Mouse (Mus musculus) midbrain, embryonic 10.5 days (tissue): ENCODE results near the gene Lipk. TPM values are rescaled to one million over a fixed set of nuclear protein-coding genes. Genes with fewer than 3 reads are reported as not detected.

ENCODE experiments used
- DNase-seq: peaks from one replicate; pipeline ENCODE4 v3.0.0-alpha.2; 2017; ENCODE audit warnings: low spot score
- H3K27ac ChIP-seq: fragments of 300-500 bp; sonication (generic); replicated peaks from 2 replicates; pipeline ENCODE4 v1.5.1; 2016; ENCODE audit warnings: mild to moderate bottlenecking
- H3K27me3 ChIP-seq: fragments of 300-500 bp; sonication (generic); 2 replicates; pipeline ENCODE4 v1.6.1; 2016; ENCODE audit warnings: low read depth, mild to moderate bottlenecking; ENCODE audit not compliant: poor library complexity, severe bottlenecking
- H3K36me3 ChIP-seq: fragments of 300-500 bp; sonication (generic); 2 replicates; pipeline ENCODE4 v1.6.1; 2016; ENCODE audit warnings: mild to moderate bottlenecking, moderate library complexity
- H3K4me1 ChIP-seq: fragments of 300-500 bp; sonication (generic); 2 replicates; pipeline ENCODE4 v1.6.1; 2016
- H3K4me3 ChIP-seq: fragments of 300-500 bp; sonication (generic); 2 replicates; pipeline ENCODE4 v1.5.1; 2016; ENCODE audit warnings: mild to moderate bottlenecking, moderate library complexity
- H3K9me3 ChIP-seq: fragments of 300-500 bp; sonication (generic); replicated peaks from 2 replicates; pipeline ENCODE4 v1.6.1; 2016; ENCODE audit warnings: mild to moderate bottlenecking
- WGBS: fragments of 180-500 bp; shearing (Covaris S2); methylation state at CpG from one replicate; pipeline ENCODE4 v1.1.7; 2016; 5-methylcytosine and 5-hydroxymethylcytosine counted together
- polyA plus RNA-seq: library from polyadenylated mRNA; unstranded; fragments of >200 nt; fragmentation: Nextera tagmentation; extraction: Ambion mirVana; gene quantifications from 2 replicates; pipeline ENCODE4 v1.2.1, GENCODE M21; 2016

Lipk gene
- not detected in 2 replicates for polyA plus RNA-seq

- 87% methylated on average over 6 of the region's 6 CpGs for WGBS
- Histone ChIP-seq H3K9me3 (no peaks in the 10 kb centered on the region), H3K27me3 (no peaks in the 10 kb centered on the region), H3K4me1 (no peaks in the 10 kb centered on the region), H3K27ac (no peak within 1 kb of the TSS), H3K4me3 (no peak within 1 kb of the TSS), H3K36me3 (no peaks in the 10 kb centered on the region)
- DNase-seq = no peak
Observed at GRCm38 (mm10) chr19:34008002-34008401, at the start of gene Lipk. Gene Lipk (plus strand): TSS chr19:34008290.

GRCm38 (mm10) chr19:33960887-33961286 lies 47.2 kb upstream of the Lipk start, which contains the start of gene Lipf:
Gene Lipf (plus strand): TSS chr19:33961187.
- H3K9me3 ChIP-seq = no peaks in the 10 kb centered on the region
- H3K4me1 ChIP-seq = no peaks in the 10 kb centered on the region
- H3K4me3 ChIP-seq = no peak within 1 kb of the TSS
- DNase-seq = no peak
- H3K27me3 ChIP-seq = no peaks in the 10 kb centered on the region
- no peaks in the 10 kb centered on the region for H3K36me3 ChIP-seq
- H3K27ac ChIP-seq = no peak within 1 kb of the TSS

DNA sequence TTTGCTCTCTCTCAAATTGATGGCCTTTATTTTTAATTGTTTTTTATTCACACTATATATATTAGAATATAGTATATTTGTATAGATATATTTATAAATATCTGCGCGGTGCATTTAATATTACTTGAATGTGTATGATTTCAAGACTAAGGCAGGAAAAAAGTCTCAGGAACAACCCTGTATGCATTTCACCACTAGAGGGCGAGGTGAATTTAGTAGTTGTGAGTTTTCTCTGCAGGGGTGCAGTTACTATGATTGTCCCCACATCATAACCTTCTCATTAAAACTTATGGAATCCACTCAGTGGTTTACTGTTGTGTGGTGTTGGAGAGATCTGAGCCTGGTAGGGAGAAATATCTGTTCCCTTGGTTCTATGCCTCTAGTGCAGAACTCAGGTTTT lies 29.1 kb upstream of the Lipk start:
- Histone ChIP-seq H3K27me3 (no peaks in the 10 kb centered on the region), H3K4me3 (no peak overlapping the region), H3K27ac (no peak overlapping the region), H3K4me1 (no peaks in the 10 kb centered on the region), H3K36me3 (no peaks in the 10 kb centered on the region), H3K9me3 (no peaks in the 10 kb centered on the region)
- no peak for DNase-seq
- WGBS = 41% methylated on average over 3 of the region's 3 CpGs

- no peak for DNase-seq
- no peak overlapping the region for H3K27ac ChIP-seq
- no peak overlapping the region for H3K4me3 ChIP-seq
- H3K27me3 ChIP-seq = no peaks in the 10 kb centered on the region
- no peaks in the 10 kb centered on the region for H3K4me1 ChIP-seq
- H3K36me3 ChIP-seq = no peaks in the 10 kb centered on the region
- WGBS = 89% methylated on average over 3 of the region's 3 CpGs
- H3K9me3 ChIP-seq = no peaks in the 10 kb centered on the region
Observed at GRCm38 (mm10) chr19:33983043-33983442, 25.0 kb upstream of the Lipk start.

DNA sequence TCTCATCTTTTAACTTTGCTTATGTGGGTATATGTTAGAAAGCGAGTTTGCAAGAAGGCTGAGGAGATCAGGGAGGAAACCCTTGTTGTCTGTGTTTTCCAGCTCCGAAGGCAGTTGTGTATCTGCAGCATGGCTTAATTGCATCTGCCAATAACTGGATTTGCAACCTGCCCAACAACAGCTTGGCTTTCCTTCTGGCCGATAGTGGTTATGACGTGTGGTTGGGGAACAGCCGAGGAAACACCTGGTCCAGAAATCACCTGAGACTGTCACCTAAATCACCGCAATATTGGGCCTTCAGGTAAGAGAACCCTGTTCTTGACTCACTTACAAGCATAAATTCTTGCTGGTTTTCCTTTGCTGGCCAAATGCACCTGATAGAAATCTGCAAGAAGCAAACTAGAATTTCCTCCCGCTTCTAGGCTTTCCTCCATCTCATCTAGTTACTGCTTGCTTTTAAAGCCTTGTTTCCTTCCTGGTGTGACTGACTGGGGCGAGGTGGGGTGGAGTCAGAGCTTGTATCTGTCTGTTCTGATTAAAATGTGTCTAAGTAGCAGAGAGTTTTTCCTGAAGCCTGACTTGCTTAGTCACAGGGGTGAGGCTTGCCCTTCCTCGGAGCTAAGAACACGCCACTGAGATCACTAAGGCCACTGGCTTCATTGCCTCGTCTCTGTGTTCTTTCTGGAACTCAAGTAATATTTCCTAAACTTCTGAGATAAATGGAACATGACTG lies 13.5 kb downstream of the Lipk start:
- H3K27me3 ChIP-seq = no peaks in the 10 kb centered on the region
- 89% methylated on average over 11 of the region's 11 CpGs for WGBS
- H3K27ac ChIP-seq = no peak overlapping the region
- no peaks in the 10 kb centered on the region for H3K36me3 ChIP-seq
- no peaks in the 10 kb centered on the region for H3K9me3 ChIP-seq
- no peaks in the 10 kb centered on the region for H3K4me1 ChIP-seq
- H3K4me3 ChIP-seq = no peak overlapping the region
- no peak for DNase-seq

DNA sequence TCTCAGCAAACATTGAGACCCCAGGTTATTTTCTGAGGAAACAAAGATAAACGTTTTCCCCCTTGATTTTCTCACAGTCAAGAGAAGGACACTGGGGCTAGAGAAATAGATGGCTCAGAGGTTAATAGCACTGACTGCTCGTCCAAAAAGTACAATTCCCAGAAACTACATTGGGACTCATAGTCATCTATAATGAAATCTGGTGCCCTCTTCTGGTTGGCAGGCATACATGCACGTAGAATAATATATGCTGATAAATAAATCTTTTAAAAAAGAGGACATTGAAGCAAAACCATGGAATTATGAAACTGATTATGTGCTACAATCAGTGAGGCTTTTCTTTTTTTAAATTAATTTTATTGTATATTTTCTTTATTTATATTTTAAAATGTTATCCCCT lies 14.7 kb downstream of the Lipk start:
- H3K4me3 ChIP-seq = no peak overlapping the region
- no peak for DNase-seq
- no peaks in the 10 kb centered on the region for H3K4me1 ChIP-seq
- no peak overlapping the region for H3K27ac ChIP-seq
- no peaks in the 10 kb centered on the region for H3K9me3 ChIP-seq
- no peaks in the 10 kb centered on the region for H3K27me3 ChIP-seq
- WGBS = 55% methylated on average over 3 of the region's 3 CpGs
- no peaks in the 10 kb centered on the region for H3K36me3 ChIP-seq

DNA sequence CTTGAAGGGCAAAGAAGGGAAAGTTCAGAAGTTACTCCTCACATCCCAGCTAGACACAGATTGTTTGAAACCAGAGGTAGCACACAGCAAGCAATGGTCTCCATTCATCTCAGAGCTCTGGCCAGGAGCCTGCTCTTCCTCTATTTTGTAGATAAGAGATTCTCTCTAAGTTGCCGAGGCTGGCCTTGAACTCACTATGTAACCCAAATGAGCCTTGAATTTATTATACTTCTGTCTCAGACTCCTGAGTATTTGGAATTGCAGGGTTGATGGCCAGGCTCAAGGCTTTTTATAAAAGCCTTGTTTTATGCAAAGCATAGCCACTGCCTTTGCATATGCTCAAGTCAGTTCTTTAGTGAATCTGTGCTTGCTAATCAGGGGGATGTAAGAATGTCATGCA lies 31.6 kb downstream of the Lipk start:
- no peaks in the 10 kb centered on the region for H3K4me1 ChIP-seq
- 93% methylated on average over 1 of the region's 1 CpGs for WGBS
- no peaks in the 10 kb centered on the region for H3K9me3 ChIP-seq
- H3K36me3 ChIP-seq = no peaks in the 10 kb centered on the region
- no peak overlapping the region for H3K4me3 ChIP-seq
- DNase-seq = no peak
- H3K27me3 ChIP-seq = no peaks in the 10 kb centered on the region
- H3K27ac ChIP-seq = no peak overlapping the region

GRCm38 (mm10) chr19:34043008-34043407 lies 34.9 kb downstream of the Lipk start:
- no peak overlapping the region for H3K4me3 ChIP-seq
- no peaks in the 10 kb centered on the region for H3K36me3 ChIP-seq
- H3K9me3 ChIP-seq = no peaks in the 10 kb centered on the region
- 78% methylated on average over 6 of the region's 6 CpGs for WGBS
- H3K4me1 ChIP-seq = no peaks in the 10 kb centered on the region
- H3K27me3 ChIP-seq = no peaks in the 10 kb centered on the region
- no peak overlapping the region for H3K27ac ChIP-seq
- no peak for DNase-seq

DNA sequence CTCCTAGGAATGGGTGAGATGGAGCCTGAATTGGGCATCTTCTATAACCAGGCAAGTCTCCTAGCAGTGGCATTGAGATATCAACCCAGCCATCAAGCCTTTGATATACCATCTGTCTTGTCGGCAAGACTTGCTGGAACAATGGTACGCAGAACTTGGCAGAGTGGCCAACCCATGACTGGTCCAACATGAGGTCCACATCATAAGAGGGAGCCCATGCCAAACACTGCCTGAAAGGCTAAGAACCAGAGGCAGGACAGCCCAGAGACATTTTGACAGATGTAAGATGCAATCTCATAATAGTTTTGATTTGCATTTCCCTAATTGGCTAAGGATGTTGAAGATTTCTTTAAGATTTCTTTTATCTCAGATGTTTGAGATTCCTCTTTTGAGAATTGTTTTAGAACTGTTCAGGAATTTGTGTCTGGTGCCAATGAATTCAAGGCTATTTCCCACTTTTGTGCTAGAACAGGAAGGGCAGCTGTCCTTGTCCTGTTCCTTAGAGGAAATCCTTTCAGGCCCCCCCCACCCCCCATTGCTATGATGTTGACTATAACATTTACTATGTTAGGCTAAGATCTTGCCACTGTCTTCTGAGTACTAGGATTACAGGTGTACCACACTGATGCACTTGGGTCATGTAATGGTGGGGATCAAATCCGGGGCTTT lies 41.4 kb downstream of the Lipk start:
- 96% methylated on average over 3 of the region's 3 CpGs for WGBS
- Histone ChIP-seq H3K4me1 (no peaks in the 10 kb centered on the region), H3K4me3 (no peak overlapping the region), H3K27ac (no peak overlapping the region), H3K27me3 (no peaks in the 10 kb centered on the region), H3K36me3 (no peaks in the 10 kb centered on the region), H3K9me3 (no peaks in the 10 kb centered on the region)
- no peak for DNase-seq

- Histone ChIP-seq H3K27me3 (no peaks in the 10 kb centered on the region), H3K4me1 (no peaks in the 10 kb centered on the region), H3K9me3 (no peaks in the 10 kb centered on the region), H3K36me3 (no peaks in the 10 kb centered on the region), H3K4me3 (no peak overlapping the region), H3K27ac (no peak overlapping the region)
- 90% methylated on average over 3 of the region's 3 CpGs for WGBS
- no peak for DNase-seq
Observed at GRCm38 (mm10) chr19:34051502-34051901, 43.4 kb downstream of the Lipk start.

DNA sequence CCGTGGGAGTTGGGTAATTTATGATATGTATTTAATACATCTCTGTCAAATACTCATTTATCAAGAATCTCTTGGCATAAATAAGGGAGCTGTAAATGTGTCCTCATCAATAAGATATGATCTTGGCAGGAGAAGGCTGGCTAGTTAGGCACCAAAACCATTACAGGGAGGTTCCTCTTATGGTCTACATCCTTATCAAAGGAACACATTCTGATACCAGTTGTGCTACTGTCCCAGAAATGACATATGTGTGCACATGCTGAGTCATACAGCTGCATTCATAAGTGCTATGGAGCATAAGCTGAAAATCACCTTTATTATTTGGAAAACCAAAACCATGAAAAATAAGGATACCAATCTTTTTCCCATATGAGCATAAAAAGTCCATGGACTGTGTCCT lies 55.5 kb downstream of the Lipk start:
- DNase-seq = no peak
- Histone ChIP-seq H3K9me3 (no peaks in the 10 kb centered on the region), H3K36me3 (no peaks in the 10 kb centered on the region), H3K4me1 (no peaks in the 10 kb centered on the region), H3K27me3 (no peaks in the 10 kb centered on the region), H3K27ac (no peak overlapping the region), H3K4me3 (no peak overlapping the region)
- 68% methylated on average over 1 of the region's 1 CpGs for WGBS

GRCm38 (mm10) chr19:34064059-34064458 lies 56.0 kb downstream of the Lipk start:
- WGBS = 89% methylated on average over 4 of the region's 4 CpGs
- H3K4me3 ChIP-seq = no peak overlapping the region

GRCm38 (mm10) chr19:34066779-34067472 lies 58.8 kb downstream of the Lipk start, which contains the start of gene Lipn:
Gene Lipn (plus strand): TSS chr19:34067358.
- no peaks in the 10 kb centered on the region for H3K9me3 ChIP-seq
- no peaks in the 10 kb centered on the region for H3K27me3 ChIP-seq
- no peaks in the 10 kb centered on the region for H3K36me3 ChIP-seq
- H3K27ac ChIP-seq = no peak within 1 kb of the TSS
- H3K4me1 ChIP-seq = no peaks in the 10 kb centered on the region
- 91% methylated on average over 9 of the region's 9 CpGs for WGBS
- no peak for DNase-seq
- no peak within 1 kb of the TSS for H3K4me3 ChIP-seq

More at GRCm38 (mm10) chr19:34064059-34064458, 56.0 kb downstream of the Lipk start:
- H3K36me3 ChIP-seq = no peaks in the 10 kb centered on the region
- H3K27me3 ChIP-seq = no peaks in the 10 kb centered on the region
- H3K4me1 ChIP-seq = no peaks in the 10 kb centered on the region
- no peaks in the 10 kb centered on the region for H3K9me3 ChIP-seq
- no peak overlapping the region for H3K27ac ChIP-seq
- DNase-seq = no peak
